Mouse (Mus musculus): Measurements from ENCODE around the gene Arhgef3. TPM values are rescaled to one million over a fixed set of nuclear protein-coding genes. Genes with fewer than 3 reads are reported as not detected.

Gene Arhgef3
- total and polyA plus RNA-seq, 2 experiments from 2014 or later, result 17.9 to 21.4 TPM

GRCm38 (mm10) chr14:27332359-27332987 lies 217.8 kb downstream of the Arhgef3 start:
- 48% methylated on average over 4 of the region's 4 CpGs for WGBS

GRCm38 (mm10) chr14:27335331-27336207 lies 220.9 kb downstream of the Arhgef3 start:
- H3K4me1 ChIP-seq (ENCODE audit: control insufficient read depth, insufficient read depth), result peaks cover 17% of the 10 kb centered on the region
- ATAC-seq (ENCODE audit: insufficient read depth, low read depth) (peak; percentile 89), DNase-seq (ENCODE audit: low spot score) (peak; percentile 78)
- peak overlapping the region; percentile 79 for H3K4me2 ChIP-seq (ENCODE audit: low read depth, low read length)
- no peak overlapping the region for H3K27ac ChIP-seq (ENCODE audit: low read depth)
- H3K9ac ChIP-seq (replicated peaks; ENCODE audit: low read depth, low read length), result peak overlapping the region; percentile 66
- peak overlapping the region; percentile 54 for H3K4me3 ChIP-seq (ENCODE audit: low read depth, low read length)
- WGBS, result 2% methylated on average over 37 of the region's 37 CpGs
- no peaks in the 10 kb centered on the region for H3K9me3 ChIP-seq (replicated peaks; ENCODE audit: control insufficient read depth, low read length)
- H3K27me3 ChIP-seq (ENCODE audit: control insufficient read depth, insufficient read depth, low read length), result no peaks in the 10 kb centered on the region
- H3K36me3 ChIP-seq (replicated peaks; ENCODE audit: control insufficient read depth, insufficient read depth, low read length), result no peaks in the 10 kb centered on the region
- TF ChIP-seq CTCF (IDR thresholded peaks at IDR 0.05; ENCODE audit: low read depth), result no peak

More at GRCm38 (mm10) chr14:27332359-27332987, 217.8 kb downstream of the Arhgef3 start:
- DNase-seq (ENCODE audit: low spot score), result no peak
- Histone ChIP-seq H3K4me1 (ENCODE audit: control insufficient read depth, insufficient read depth) (peaks cover 17% of the 10 kb centered on the region), H3K4me3 (ENCODE audit: low read depth, low read length) (no peak overlapping the region), H3K4me2 (ENCODE audit: low read depth, low read length) (no peak overlapping the region), H3K27me3 (ENCODE audit: control insufficient read depth, insufficient read depth, low read length) (no peaks in the 10 kb centered on the region), H3K36me3 (replicated peaks; ENCODE audit: control insufficient read depth, insufficient read depth, low read length) (no peaks in the 10 kb centered on the region), H3K27ac (ENCODE audit: low read depth) (no peak overlapping the region; the same call in 1 of the 2 replicates), H3K9ac (replicated peaks; ENCODE audit: low read depth, low read length) (no peak overlapping the region), H3K9me3 (replicated peaks; ENCODE audit: control insufficient read depth, low read length) (no peaks in the 10 kb centered on the region)
- ATAC-seq (ENCODE audit: insufficient read depth, low read depth), result peak; percentile 52
- TF ChIP-seq EP300 (IDR thresholded peaks at IDR 0.05; ENCODE audit: low read depth), result no peak
- no peak for TF ChIP-seq CTCF (IDR thresholded peaks at IDR 0.05; ENCODE audit: low read depth)

- Histone ChIP-seq H3K4me1 (ENCODE audit: control insufficient read depth, insufficient read depth) (peaks cover 25% of the 10 kb centered on the region), H3K4me3 (ENCODE audit: low read depth, low read length) (peak overlapping the region; percentile 54), H3K9ac (replicated peaks; ENCODE audit: low read depth, low read length) (peak overlapping the region; percentile 66), H3K9me3 (replicated peaks; ENCODE audit: control insufficient read depth, low read length) (no peaks in the 10 kb centered on the region), H3K4me2 (ENCODE audit: low read depth, low read length) (peak overlapping the region; percentile 79), H3K36me3 (replicated peaks; ENCODE audit: control insufficient read depth, insufficient read depth, low read length) (no peaks in the 10 kb centered on the region), H3K27ac (ENCODE audit: low read depth) (peak overlapping the region; percentile 32; the same call in 1 of the 2 replicates), H3K27me3 (ENCODE audit: control insufficient read depth, insufficient read depth, low read length) (no peaks in the 10 kb centered on the region)
- ATAC-seq (ENCODE audit: insufficient read depth, low read depth) (peak; percentile 54), DNase-seq (ENCODE audit: low spot score) (no peak)
- 6% methylated on average over 34 of the region's 34 CpGs for WGBS
- TF ChIP-seq EP300 (IDR thresholded peaks at IDR 0.05; ENCODE audit: low read depth), result no peak
- TF ChIP-seq CTCF (IDR thresholded peaks at IDR 0.05; ENCODE audit: low read depth), result no peak
Observed at GRCm38 (mm10) chr14:27336208-27337114, 221.8 kb downstream of the Arhgef3 start.

GRCm38 (mm10) chr14:27337156-27337555 lies 222.5 kb downstream of the Arhgef3 start:
- Histone ChIP-seq H3K9me3 (replicated peaks; ENCODE audit: control insufficient read depth, low read length) (no peaks in the 10 kb centered on the region), H3K27me3 (ENCODE audit: control insufficient read depth, insufficient read depth, low read length) (no peaks in the 10 kb centered on the region), H3K4me2 (ENCODE audit: low read depth, low read length) (peak overlapping the region; percentile 79), H3K4me3 (ENCODE audit: low read depth, low read length) (peak overlapping the region; percentile 54), H3K9ac (replicated peaks; ENCODE audit: low read depth, low read length) (no peak overlapping the region), H3K36me3 (replicated peaks; ENCODE audit: control insufficient read depth, insufficient read depth, low read length) (no peaks in the 10 kb centered on the region), H3K4me1 (ENCODE audit: control insufficient read depth, insufficient read depth) (peaks cover 32% of the 10 kb centered on the region), H3K27ac (ENCODE audit: low read depth) (no peak overlapping the region)
- 62% methylated on average over 6 of the region's 6 CpGs for WGBS
- TF ChIP-seq CTCF (IDR thresholded peaks at IDR 0.05; ENCODE audit: low read depth) (no peak), EP300 (IDR thresholded peaks at IDR 0.05; ENCODE audit: low read depth) (no peak)
- no peak for DNase-seq (ENCODE audit: low spot score)
- ATAC-seq (ENCODE audit: insufficient read depth, low read depth), result no peak
